Mouse (Mus musculus) frontal cortex, postnatal 36 days (tissue): ENCODE data around the gene Lrrn3.

Experiments used
- DNase-seq, 2 experiments: peaks; one replicate each; pipeline ENCODE4 v3.0.0; 2022; ENCODE audit warnings: low spot score in 2 of 2

Lrrn3 gene

DNA sequence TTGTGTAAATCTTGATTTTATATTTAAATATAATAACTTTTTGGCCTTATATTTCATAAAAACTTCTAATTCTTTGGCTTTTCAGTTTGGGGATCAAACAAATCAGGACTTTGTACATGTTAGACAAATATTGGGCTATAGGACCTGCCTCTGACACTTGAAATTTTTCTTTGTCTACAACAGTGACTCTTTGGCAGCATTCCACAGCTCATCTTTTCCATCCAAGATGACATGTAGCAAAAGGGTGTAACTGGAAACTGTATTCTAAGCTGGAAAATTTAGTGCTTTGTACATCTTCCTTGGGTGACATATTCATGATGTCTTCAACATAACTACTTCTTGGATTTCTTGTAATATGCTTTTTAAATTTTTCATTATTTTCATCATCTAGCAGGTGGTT, 57.4 kb downstream of the Lrrn3 start:
- no peak for DNase-seq

- no peak for DNase-seq
These were observed 58.8 kb downstream of the Lrrn3 start for GRCm38 (mm10) chr12:41427464-41427863.

- no peak for DNase-seq
These were observed 61.0 kb downstream of the Lrrn3 start for GRCm38 (mm10) chr12:41425101-41425679.

- no peak for DNase-seq
These were observed 68.3 kb downstream of the Lrrn3 start for GRCm38 (mm10) chr12:41417961-41418360.

DNA sequence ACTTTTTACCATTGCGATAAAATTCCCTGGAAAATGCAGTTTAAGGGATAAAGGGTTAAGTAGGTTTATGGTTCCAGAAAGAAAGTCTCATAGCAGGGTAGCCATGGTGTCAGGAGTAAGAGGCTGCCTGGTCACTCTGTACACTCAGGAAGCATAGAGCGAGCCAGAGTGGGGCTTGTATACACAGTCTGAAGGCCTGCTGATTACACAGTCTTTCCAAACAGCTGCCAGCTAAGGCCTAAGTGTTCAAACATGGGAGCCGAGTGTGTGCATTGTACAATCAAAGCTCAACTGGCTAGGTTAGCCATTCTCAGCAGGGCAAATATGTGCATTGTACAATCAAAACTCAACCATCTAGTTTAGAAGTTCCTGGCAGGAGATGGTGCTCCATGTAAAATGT, 69.1 kb downstream of the Lrrn3 start:
- no peak for DNase-seq

GRCm38 (mm10) chr12:41416635-41417034, 69.6 kb downstream of the Lrrn3 start:
- no peak for DNase-seq

DNA sequence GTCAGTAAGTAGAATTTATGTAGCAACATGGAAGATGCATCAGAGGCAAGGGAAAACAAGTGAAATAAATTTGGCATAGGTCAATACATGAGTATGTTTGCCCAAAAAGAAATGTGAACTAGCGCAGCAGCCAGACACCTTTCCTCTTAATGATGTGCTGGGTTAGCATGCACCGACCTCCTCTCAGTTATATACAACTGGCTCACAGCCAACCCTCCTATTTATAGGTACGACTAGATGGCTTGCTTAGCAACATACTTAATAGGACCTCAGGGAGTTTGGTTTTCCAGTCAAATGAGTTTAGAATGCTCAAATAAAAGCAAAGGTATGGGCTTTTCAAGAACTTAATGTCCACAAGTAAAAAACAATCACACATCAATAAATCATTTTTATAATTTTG, 76.8 kb downstream of the Lrrn3 start:
- DNase-seq = no peak

DNA sequence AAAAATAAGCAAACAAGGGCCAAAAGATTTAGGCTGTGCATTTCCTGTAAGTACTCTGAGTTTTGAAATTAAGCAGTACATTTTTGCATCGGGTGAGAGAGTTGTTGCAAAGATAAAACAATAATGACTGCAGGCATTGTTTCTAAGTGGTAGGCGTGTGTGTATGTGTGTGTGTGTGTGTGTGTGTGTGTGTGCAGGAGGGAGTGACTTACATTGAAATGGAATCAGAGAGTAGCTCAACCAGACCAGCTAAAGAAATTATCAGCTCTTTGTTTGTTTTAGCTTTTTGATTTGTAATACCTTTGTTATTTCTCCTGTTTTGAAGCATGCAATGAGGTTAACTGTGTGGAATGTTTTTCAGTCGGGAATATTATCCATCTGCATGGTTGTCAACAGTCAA, 84.3 kb downstream of the Lrrn3 start:
- DNase-seq = no peak
